Mouse (Mus musculus): ENCODE data around the gene Il12rb1.

Il12rb1 gene

GRCm38 (mm10) chr8:70853863-70854262 lies 45.6 kb downstream of the Il12rb1 start:
- no peak for DNase-seq

- DNase-seq, result no peak
These were observed 47.8 kb downstream of the Il12rb1 start for GRCm38 (mm10) chr8:70856028-70856427.

- DNase-seq, result peak; percentile 82
These were observed 48.4 kb downstream of the Il12rb1 start for GRCm38 (mm10) chr8:70856541-70857197.

GRCm38 (mm10) chr8:70857516-70857915 lies 49.3 kb downstream of the Il12rb1 start:
- DNase-seq, result no peak

- DNase-seq, result no peak
These were observed 54.8 kb downstream of the Il12rb1 start, which contains the start of gene Kcnn1 for GRCm38 (mm10) chr8:70862824-70863641. Kcnn1 (minus strand) TSS chr8:70863258.

GRCm38 (mm10) chr8:70863956-70864711 lies 55.9 kb downstream of the Il12rb1 start:
- DNase-seq, result no peak

- DNase-seq, result no peak
These were observed 56.5 kb downstream of the Il12rb1 start for GRCm38 (mm10) chr8:70864712-70865221.

GRCm38 (mm10) chr8:70865350-70866000 lies 57.2 kb downstream of the Il12rb1 start:
- DNase-seq, result peak; percentile 100

GRCm38 (mm10) chr8:70866001-70866520 lies 57.8 kb downstream of the Il12rb1 start:
- DNase-seq, result no peak

- no peak for DNase-seq
These were observed 58.3 kb downstream of the Il12rb1 start for GRCm38 (mm10) chr8:70866566-70866965.

- DNase-seq, result peak; percentile 79
These were observed 60.4 kb downstream of the Il12rb1 start for GRCm38 (mm10) chr8:70868559-70869198.

GRCm38 (mm10) chr8:70869199-70869571 lies 60.9 kb downstream of the Il12rb1 start:
- peak; percentile 37 for DNase-seq

GRCm38 (mm10) chr8:70869601-70870041 lies 61.4 kb downstream of the Il12rb1 start:
- DNase-seq, result peak; percentile 89
